Mouse (Mus musculus): Measurements from ENCODE around the gene Anks1. TPM values are rescaled to one million over a fixed set of nuclear protein-coding genes. Genes with fewer than 3 reads are reported as not detected.
"Not testable (repeated sequence)": the region's sequence is repeated elsewhere in the genome, so short reads cannot be mapped to it uniquely, and the experiment has no call there.

Gene Anks1
- total RNA-seq, 1 experiment = 20.9 TPM

GRCm38 (mm10) chr17:27981451-27982069 lies 72.5 kb downstream of the Anks1 start:
- DNase-seq (ENCODE audit: low read depth, low spot score) = no peak
- H3K36me3 ChIP-seq (ENCODE audit: control insufficient read depth, insufficient read depth, low read length, poor library complexity, severe bottlenecking) = peaks cover 6% of the 10 kb centered on the region; the same call in 1 of the 2 replicates

GRCm38 (mm10) chr17:27982070-27982457 lies 73.0 kb downstream of the Anks1 start:
- H3K27ac ChIP-seq (ENCODE audit: insufficient read depth, low read depth, low read length, poor library complexity, severe bottlenecking); H3K4me1 ChIP-seq (ENCODE audit: control insufficient read depth in 2 of 2, insufficient read depth in 2 of 2, low read length in 2 of 2, poor library complexity in 1 of 2); H3K9ac ChIP-seq (ENCODE audit: insufficient read depth, low read depth, low read length, poor library complexity, severe bottlenecking); DNase-seq (ENCODE audit: low read depth, low spot score); H3K9me3 ChIP-seq (ENCODE audit: control insufficient read depth, insufficient read depth, low read depth, low read length); H3K4me3 ChIP-seq (ENCODE audit: insufficient read depth in 1 of 2, low read depth in 1 of 2, low read length in 2 of 2, poor library complexity in 1 of 2, severe bottlenecking in 1 of 2); H3K36me3 ChIP-seq (ENCODE audit: control insufficient read depth, insufficient read depth, low read length, poor library complexity, severe bottlenecking): not testable (repeated sequence)
- in situ Hi-C loops (cut with MboI; ENCODE audit: low sequenced_read_pairs in 2 of 2, unreplicated experiment in 2 of 2) = loop anchor here in 1 of 2 experiments (10.0 kb wide), 1 partner anchor 83 kb away; no protein-coding TSS in a partner anchor

More at GRCm38 (mm10) chr17:27981451-27982069, 72.5 kb downstream of the Anks1 start:
- Histone ChIP-seq H3K9me3 (ENCODE audit: control insufficient read depth, insufficient read depth, low read depth, low read length) (no peaks in the 10 kb centered on the region), H3K9ac (ENCODE audit: insufficient read depth, low read depth, low read length, poor library complexity, severe bottlenecking) (no peak overlapping the region), H3K4me3 (ENCODE audit: insufficient read depth in 1 of 2, low read depth in 1 of 2, low read length in 2 of 2, poor library complexity in 1 of 2, severe bottlenecking in 1 of 2) (no peak overlapping the region), H3K4me1 (ENCODE audit: control insufficient read depth in 2 of 2, insufficient read depth in 2 of 2, low read length in 2 of 2, poor library complexity in 1 of 2) (peaks cover 0 to 7% of the 10 kb centered on the region in 2 experiments; a peak in 1 of 4 replicates), H3K27ac (ENCODE audit: insufficient read depth, low read depth, low read length, poor library complexity, severe bottlenecking) (no peak overlapping the region)
- TF ChIP-seq HCFC1 (IDR thresholded peaks at IDR 0.05; ENCODE audit: borderline replicate concordance, insufficient read depth, low read length) = no peak
- no peak for TF ChIP-seq MAFK (IDR thresholded peaks at IDR 0.05; ENCODE audit: insufficient read depth, low read depth, low read length)
- no peak for TF ChIP-seq ZNF384 (IDR thresholded peaks at IDR 0.05; ENCODE audit: low read depth, low read length)
- no peak for TF ChIP-seq CHD2 (IDR thresholded peaks at IDR 0.05; ENCODE audit: low read depth, low read length)
- no peak for TF ChIP-seq ZC3H11A (IDR thresholded peaks at IDR 0.05; ENCODE audit: borderline replicate concordance, low read depth, low read length)
- in situ Hi-C loops (cut with MboI; ENCODE audit: low sequenced_read_pairs in 2 of 2, unreplicated experiment in 2 of 2) = loop anchor here in 1 of 2 experiments (10.0 kb wide), 1 partner anchor 83 kb away; no protein-coding TSS in a partner anchor

- H3K4me1 ChIP-seq (ENCODE audit: control insufficient read depth in 2 of 2, insufficient read depth in 2 of 2, low read length in 2 of 2, poor library complexity in 1 of 2) = peaks cover 0 to 7% of the 10 kb centered on the region in 2 experiments; a peak in 1 of 4 replicates
- no peak for DNase-seq (ENCODE audit: low read depth, low spot score)
- no peak overlapping the region for H3K4me3 ChIP-seq (ENCODE audit: insufficient read depth in 1 of 2, low read depth in 1 of 2, low read length in 2 of 2, poor library complexity in 1 of 2, severe bottlenecking in 1 of 2)
- TF ChIP-seq MAFK (IDR thresholded peaks at IDR 0.05; ENCODE audit: insufficient read depth, low read depth, low read length) (no peak), CHD2 (IDR thresholded peaks at IDR 0.05; ENCODE audit: low read depth, low read length) (no peak), ZNF384 (IDR thresholded peaks at IDR 0.05; ENCODE audit: low read depth, low read length) (no peak), HCFC1 (IDR thresholded peaks at IDR 0.05; ENCODE audit: borderline replicate concordance, insufficient read depth, low read length) (no peak), ZC3H11A (IDR thresholded peaks at IDR 0.05; ENCODE audit: borderline replicate concordance, low read depth, low read length) (no peak)
- in situ Hi-C loops (cut with MboI; ENCODE audit: low sequenced_read_pairs in 2 of 2, unreplicated experiment in 2 of 2) = loop anchor here in 1 of 2 experiments (10.0 kb wide), 1 partner anchor 82 kb away; no protein-coding TSS in a partner anchor
- no peak overlapping the region for H3K27ac ChIP-seq (ENCODE audit: insufficient read depth, low read depth, low read length, poor library complexity, severe bottlenecking)
- peaks cover 6% of the 10 kb centered on the region; the same call in 1 of the 2 replicates for H3K36me3 ChIP-seq (ENCODE audit: control insufficient read depth, insufficient read depth, low read length, poor library complexity, severe bottlenecking)
- no peak overlapping the region for H3K9ac ChIP-seq (ENCODE audit: insufficient read depth, low read depth, low read length, poor library complexity, severe bottlenecking)
- no peaks in the 10 kb centered on the region for H3K9me3 ChIP-seq (ENCODE audit: control insufficient read depth, insufficient read depth, low read depth, low read length)
Observed at GRCm38 (mm10) chr17:27982712-27983266, 73.7 kb downstream of the Anks1 start.

GRCm38 (mm10) chr17:27984421-27984820 lies 75.3 kb downstream of the Anks1 start:
- no peak overlapping the region for H3K4me3 ChIP-seq (ENCODE audit: insufficient read depth in 1 of 2, low read depth in 1 of 2, low read length in 2 of 2, poor library complexity in 1 of 2, severe bottlenecking in 1 of 2)
- no peak overlapping the region for H3K27ac ChIP-seq (ENCODE audit: insufficient read depth, low read depth, low read length, poor library complexity, severe bottlenecking)
- peaks cover 5% of the 10 kb centered on the region; the same call in 1 of the 2 replicates for H3K36me3 ChIP-seq (ENCODE audit: control insufficient read depth, insufficient read depth, low read length, poor library complexity, severe bottlenecking)
- in situ Hi-C loops (cut with MboI; ENCODE audit: low sequenced_read_pairs in 2 of 2, unreplicated experiment in 2 of 2) = loop anchor here in 1 of 2 experiments (10.0 kb wide), 1 partner anchor 80 kb away; no protein-coding TSS in a partner anchor
- TF ChIP-seq ZNF384 (IDR thresholded peaks at IDR 0.05; ENCODE audit: low read depth, low read length) (no peak), HCFC1 (IDR thresholded peaks at IDR 0.05; ENCODE audit: borderline replicate concordance, insufficient read depth, low read length) (no peak), ZC3H11A (IDR thresholded peaks at IDR 0.05; ENCODE audit: borderline replicate concordance, low read depth, low read length) (no peak), CHD2 (IDR thresholded peaks at IDR 0.05; ENCODE audit: low read depth, low read length) (no peak), MAFK (IDR thresholded peaks at IDR 0.05; ENCODE audit: insufficient read depth, low read depth, low read length) (no peak)
- DNase-seq (ENCODE audit: low read depth, low spot score) = no peak
- peaks cover 0 to 7% of the 10 kb centered on the region in 2 experiments; a peak in 1 of 4 replicates for H3K4me1 ChIP-seq (ENCODE audit: control insufficient read depth in 2 of 2, insufficient read depth in 2 of 2, low read length in 2 of 2, poor library complexity in 1 of 2)
- peak overlapping the region; percentile 18; the same call in 1 of the 2 replicates for H3K9ac ChIP-seq (ENCODE audit: insufficient read depth, low read depth, low read length, poor library complexity, severe bottlenecking)
- H3K9me3 ChIP-seq (ENCODE audit: control insufficient read depth, insufficient read depth, low read depth, low read length) = no peaks in the 10 kb centered on the region
